Mouse (Mus musculus): ENCODE data around the gene 4930503B20Rik.

- no peak for TF ChIP-seq CTCF (IDR thresholded peaks at IDR 0.05; ENCODE audit: extremely low read depth, insufficient read depth, insufficient read length, insufficient replicate concordance)
- TF ChIP-seq POLR2A (IDR thresholded peaks at IDR 0.05; ENCODE audit: low read depth, low read length) = no peak
Observed at GRCm38 (mm10) chr3:146698982-146699381, 47.9 kb upstream of the 4930503B20Rik start.

All from spleen, adult 2 months (tissue).